Mouse (Mus musculus) kidney, embryonic 16.5 days (tissue): ENCODE results near the gene Ccdc172. TPM values are rescaled to one million over a fixed set of nuclear protein-coding genes. Genes with fewer than 3 reads are reported as not detected.

ENCODE experiments used
- polyA plus RNA-seq: library from polyadenylated mRNA; unstranded; fragments of >200 nt; fragmentation: Nextera tagmentation; extraction: Ambion mirVana; gene quantifications from 2 replicates; pipeline ENCODE4 v1.2.1, GENCODE M21; 2015

The Ccdc172 gene
- polyA plus RNA-seq, 1 experiment from 2014 or later = not detected

Other genes with a start within 250 kb of the Ccdc172 start
- 66.9 and 75.0 TPM in 2 replicates for gene Gfra1, start 56.1 kb upstream of the Ccdc172 start, polyA plus RNA-seq
- not detected in 2 replicates for gene Pnlip, start 140.5 kb downstream of the Ccdc172 start, polyA plus RNA-seq
- 0.18 and 1.2 TPM in 2 replicates for gene Pnliprp1, start 216.9 kb downstream of the Ccdc172 start, polyA plus RNA-seq
- gene Pnliprp2, start 247.7 kb downstream of the Ccdc172 start, polyA plus RNA-seq = 0.22 and 0.28 TPM in 2 replicates